Mouse (Mus musculus): ENCODE results near the gene Slc25a12. TPM values are rescaled to one million over a fixed set of nuclear protein-coding genes. Genes with fewer than 3 reads are reported as not detected.
A peak's percentile ranks its signal among the peaks of the same experiment; 100 is the strongest.

The Slc25a12 gene
- polyA plus RNA-seq, 1 experiment from 2014 or later = 44.0 TPM

DNA sequence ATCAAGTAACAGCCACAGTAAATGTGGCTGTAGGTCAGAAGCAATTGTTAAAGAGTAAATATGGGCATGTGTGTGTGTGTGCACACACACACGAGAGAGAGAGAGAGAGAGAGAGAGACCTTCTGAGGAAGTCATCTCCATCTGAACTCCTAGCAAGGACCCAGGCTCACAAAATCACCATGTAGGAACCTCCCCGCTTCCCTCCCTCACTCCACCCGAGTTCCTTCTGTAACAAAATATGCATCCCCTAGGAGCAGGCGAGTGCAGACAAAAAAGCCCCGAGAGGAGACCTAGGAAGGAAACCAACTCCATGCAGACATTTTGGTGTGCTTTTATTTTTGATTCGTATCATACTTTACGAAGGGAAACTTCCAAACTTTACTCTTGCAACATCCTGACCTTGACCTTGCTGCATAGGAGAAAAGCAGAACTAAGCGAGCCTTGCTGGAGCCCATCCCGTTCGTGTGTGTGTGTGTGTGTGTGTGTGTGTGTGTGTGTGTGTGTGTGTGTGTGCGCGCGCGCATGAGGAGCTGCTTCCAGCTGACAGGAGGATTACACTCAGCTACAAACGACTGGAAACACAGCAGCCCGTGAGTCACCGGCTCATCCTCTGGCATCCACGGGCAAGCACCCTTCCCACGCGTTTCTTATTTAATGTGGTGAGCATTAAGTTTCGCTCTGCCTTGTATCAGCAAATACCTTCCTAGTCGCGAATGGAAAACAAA, 93.4 kb downstream of the Slc25a12 start:
- Histone ChIP-seq H3K4me2 (replicated peaks) (peak overlapping the region; percentile 37), H3K4me1 (peaks cover 14% of the 10 kb centered on the region; the same call in 1 of the 2 replicates), H3K4me3 (no peak overlapping the region), H3K27me3 (no peaks in the 10 kb centered on the region), H3K36me3 (peaks cover 17% of the 10 kb centered on the region; the same call in 1 of the 2 replicates), H3K9me3 (no peaks in the 10 kb centered on the region), H3K27ac (peak overlapping the region; percentile 60; the same call in 1 of the 2 replicates), H3K9ac (no peak overlapping the region)
- no peak for ATAC-seq (ENCODE audit: insufficient number of reproducible peaks, insufficient read depth, low FRiP score, low TSS enrichment)
- 32% methylated on average over 19 of the region's 23 CpGs for WGBS

DNA sequence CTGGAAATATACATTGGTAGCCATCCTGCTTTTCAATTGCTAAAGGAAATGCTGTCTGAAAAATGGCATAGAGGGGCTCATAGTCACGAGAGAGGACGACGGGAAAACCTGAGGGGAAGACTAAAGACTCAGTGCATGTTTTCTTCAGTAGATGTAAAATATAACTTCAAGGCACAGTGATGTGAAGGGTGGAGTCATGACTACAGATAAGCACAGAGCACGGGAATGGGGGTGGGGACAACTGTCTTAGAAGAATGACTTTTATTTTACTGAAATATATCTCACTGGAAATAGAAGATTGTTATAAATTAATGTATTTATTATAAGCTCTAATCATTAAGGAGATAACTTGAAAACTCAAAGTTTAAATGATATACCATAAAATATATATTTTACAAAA, 97.5 kb downstream of the Slc25a12 start:
- ATAC-seq (ENCODE audit: insufficient number of reproducible peaks, insufficient read depth, low FRiP score, low TSS enrichment) = no peak
- 80% methylated on average over 4 of the region's 4 CpGs for WGBS
- Histone ChIP-seq H3K4me3 (no peak overlapping the region), H3K36me3 (peaks cover 24% of the 10 kb centered on the region), H3K9me3 (no peaks in the 10 kb centered on the region), H3K4me2 (replicated peaks) (no peak overlapping the region), H3K27ac (no peak overlapping the region), H3K9ac (no peak overlapping the region), H3K4me1 (peaks cover 5% of the 10 kb centered on the region; the same call in 1 of the 2 replicates), H3K27me3 (no peaks in the 10 kb centered on the region)

DNA sequence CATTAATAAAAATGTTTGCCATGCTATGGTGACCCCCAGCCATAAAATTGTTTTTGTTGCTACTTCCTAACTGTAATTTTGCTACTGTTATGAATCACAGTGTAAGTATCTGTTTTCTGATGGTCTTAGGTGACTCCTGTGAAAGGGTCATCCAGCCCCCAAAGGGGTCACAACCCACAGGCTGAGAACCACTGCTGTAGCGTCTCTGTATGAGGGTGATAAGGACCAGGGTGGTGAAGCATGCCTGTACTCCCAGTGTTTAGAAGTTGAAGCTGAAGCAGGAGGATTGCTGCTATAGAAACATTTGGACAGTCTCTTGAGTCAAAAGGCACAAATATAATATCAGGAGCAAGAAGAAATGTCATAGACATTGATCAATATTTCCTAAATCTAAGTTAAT, 98.2 kb downstream of the Slc25a12 start:
- H3K27ac ChIP-seq = no peak overlapping the region
- H3K9me3 ChIP-seq = no peaks in the 10 kb centered on the region
- H3K36me3 ChIP-seq = peaks cover 30% of the 10 kb centered on the region
- H3K4me3 ChIP-seq = no peak overlapping the region
- no peaks in the 10 kb centered on the region for H3K27me3 ChIP-seq
- H3K4me1 ChIP-seq = peaks cover 5% of the 10 kb centered on the region; the same call in 1 of the 2 replicates
- H3K4me2 ChIP-seq (replicated peaks) = no peak overlapping the region
- WGBS = 53% methylated on average over 1 of the region's 1 CpGs
- H3K9ac ChIP-seq = no peak overlapping the region
- no peak for ATAC-seq (ENCODE audit: insufficient number of reproducible peaks, insufficient read depth, low FRiP score, low TSS enrichment)

DNA sequence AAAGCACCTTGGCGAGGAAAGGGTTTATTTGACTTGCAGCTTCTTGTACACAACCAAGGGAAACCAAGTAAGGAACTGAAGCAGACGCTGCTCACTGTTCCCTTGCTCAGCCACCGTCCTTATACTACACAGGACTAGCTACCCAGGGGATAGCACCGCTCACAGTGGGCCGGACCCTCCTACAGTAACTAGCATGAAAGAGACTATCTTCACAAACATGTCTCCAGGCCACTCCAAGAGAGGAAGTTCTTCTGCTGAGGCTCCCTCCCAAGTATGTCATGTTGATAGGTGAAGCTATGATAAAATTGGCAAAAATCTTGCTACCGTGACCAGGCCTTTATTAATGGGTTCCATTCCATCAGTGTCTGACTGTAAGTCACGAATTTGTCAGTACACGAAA, 98.9 kb downstream of the Slc25a12 start:
- H3K4me2 ChIP-seq (replicated peaks) = no peak overlapping the region
- peaks cover 31% of the 10 kb centered on the region for H3K36me3 ChIP-seq
- no peak for ATAC-seq (ENCODE audit: insufficient number of reproducible peaks, insufficient read depth, low FRiP score, low TSS enrichment)
- H3K27me3 ChIP-seq = no peaks in the 10 kb centered on the region
- 90% methylated on average over 8 of the region's 8 CpGs for WGBS
- H3K4me1 ChIP-seq = peaks cover 4% of the 10 kb centered on the region; the same call in 1 of the 2 replicates
- no peak overlapping the region for H3K4me3 ChIP-seq
- H3K9me3 ChIP-seq = no peaks in the 10 kb centered on the region
- no peak overlapping the region for H3K9ac ChIP-seq
- no peak overlapping the region for H3K27ac ChIP-seq

DNA sequence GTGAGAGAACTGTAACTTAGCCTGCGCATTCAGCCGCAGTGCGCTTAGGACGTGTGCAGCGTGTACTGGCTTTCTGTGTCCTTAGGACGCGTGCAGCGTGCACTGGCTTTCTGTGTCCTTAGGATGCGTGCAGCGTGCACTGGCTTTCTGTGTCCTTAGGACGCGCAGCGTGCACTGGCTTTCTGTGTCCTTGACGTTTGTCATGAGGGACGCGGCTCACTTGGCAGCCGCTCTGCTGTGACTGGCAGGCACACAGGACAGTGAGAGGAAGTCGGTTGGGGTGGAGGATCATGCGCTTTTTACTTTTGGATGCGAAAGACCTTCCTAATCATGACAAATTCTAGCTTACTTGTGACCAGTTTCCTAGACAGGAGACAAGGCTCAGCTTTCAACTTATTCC, 103.0 kb downstream of the Slc25a12 start:
- WGBS = 93% methylated on average over 20 of the region's 20 CpGs
- Histone ChIP-seq H3K36me3 (peaks cover 57% of the 10 kb centered on the region), H3K4me3 (no peak overlapping the region), H3K27ac (no peak overlapping the region), H3K4me2 (replicated peaks) (no peak overlapping the region), H3K4me1 (no peaks in the 10 kb centered on the region), H3K9me3 (no peaks in the 10 kb centered on the region), H3K9ac (no peak overlapping the region), H3K27me3 (no peaks in the 10 kb centered on the region)
- ATAC-seq (ENCODE audit: insufficient number of reproducible peaks, insufficient read depth, low FRiP score, low TSS enrichment) = no peak

DNA sequence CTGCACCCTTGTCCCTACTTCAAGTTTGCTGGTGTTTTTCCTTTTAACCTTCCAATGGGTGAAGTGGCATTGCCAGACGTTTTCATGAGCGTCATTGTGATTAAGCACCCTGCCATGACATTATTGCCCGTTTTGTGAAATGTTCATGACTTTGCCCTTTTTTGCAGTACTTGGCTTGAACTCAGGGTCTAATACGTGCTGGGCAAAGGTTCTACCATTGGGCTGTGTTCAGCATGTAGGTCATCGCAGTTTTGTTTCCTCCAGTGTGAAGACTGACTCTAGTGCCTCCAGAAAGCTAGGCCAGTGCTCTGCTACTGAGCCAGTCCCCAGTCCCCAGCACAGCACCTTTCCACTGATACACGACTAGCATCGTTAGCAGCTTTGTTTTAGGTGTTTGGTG, 111.0 kb downstream of the Slc25a12 start:
- 93% methylated on average over 7 of the region's 7 CpGs for WGBS
- peaks cover 70% of the 10 kb centered on the region for H3K36me3 ChIP-seq
- ATAC-seq (ENCODE audit: insufficient number of reproducible peaks, insufficient read depth, low FRiP score, low TSS enrichment) = no peak
- H3K4me2 ChIP-seq (replicated peaks) = no peak overlapping the region
- H3K9me3 ChIP-seq = no peaks in the 10 kb centered on the region
- no peak overlapping the region for H3K9ac ChIP-seq
- H3K27ac ChIP-seq = no peak overlapping the region
- no peak overlapping the region for H3K4me3 ChIP-seq
- no peaks in the 10 kb centered on the region for H3K27me3 ChIP-seq
- no peaks in the 10 kb centered on the region for H3K4me1 ChIP-seq

DNA sequence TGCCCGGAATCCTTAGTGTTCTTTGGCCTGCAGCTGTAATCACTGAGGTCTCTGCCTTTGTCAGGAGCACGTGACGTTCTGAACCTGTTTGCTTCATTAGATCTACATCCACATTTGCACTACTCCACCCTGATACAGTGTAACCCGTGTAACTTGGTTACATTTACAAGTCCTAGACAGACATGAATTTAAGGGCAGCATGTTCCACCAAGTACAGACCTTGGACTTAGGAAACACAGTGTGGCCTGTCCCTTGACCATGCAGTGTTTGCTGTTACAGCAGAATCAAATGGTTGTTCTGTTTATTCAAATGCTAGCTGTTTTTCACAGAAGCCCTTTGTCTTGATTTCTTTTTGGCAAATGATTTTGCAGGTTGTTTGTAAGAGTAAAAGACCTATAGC, 112.7 kb downstream of the Slc25a12 start:
- peaks cover 73% of the 10 kb centered on the region for H3K36me3 ChIP-seq
- H3K9me3 ChIP-seq = no peaks in the 10 kb centered on the region
- H3K4me1 ChIP-seq = no peaks in the 10 kb centered on the region
- H3K9ac ChIP-seq = no peak overlapping the region
- H3K4me2 ChIP-seq (replicated peaks) = no peak overlapping the region
- no peak overlapping the region for H3K4me3 ChIP-seq
- H3K27ac ChIP-seq = no peak overlapping the region
- ATAC-seq (ENCODE audit: insufficient number of reproducible peaks, insufficient read depth, low FRiP score, low TSS enrichment) = no peak
- no peaks in the 10 kb centered on the region for H3K27me3 ChIP-seq
- WGBS = 77% methylated on average over 4 of the region's 4 CpGs

DNA sequence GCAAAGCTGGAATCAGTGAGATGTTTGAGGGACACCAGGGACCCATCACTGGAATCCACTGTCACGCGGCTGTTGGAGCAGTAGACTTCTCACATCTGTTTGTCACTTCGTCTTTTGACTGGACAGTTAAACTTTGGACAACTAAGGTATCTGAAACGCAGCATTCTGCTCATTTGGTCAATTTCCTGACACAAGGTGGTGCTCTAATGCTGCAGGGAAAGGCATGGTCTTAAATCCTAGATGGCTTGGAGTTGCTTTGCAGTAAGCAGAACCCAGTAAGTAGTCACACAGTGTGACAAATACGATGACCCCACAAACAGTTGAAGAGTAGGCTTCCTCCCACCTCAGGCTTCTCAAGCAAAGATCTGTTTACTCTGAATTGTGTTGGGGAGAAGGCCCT, 116.7 kb downstream of the Slc25a12 start:
- no peaks in the 10 kb centered on the region for H3K27me3 ChIP-seq
- no peak overlapping the region for H3K27ac ChIP-seq
- H3K4me2 ChIP-seq (replicated peaks) = no peak overlapping the region
- peaks cover 48% of the 10 kb centered on the region for H3K36me3 ChIP-seq
- H3K4me1 ChIP-seq = no peaks in the 10 kb centered on the region
- 70% methylated on average over 5 of the region's 5 CpGs for WGBS
- H3K9ac ChIP-seq = no peak overlapping the region
- H3K9me3 ChIP-seq = no peaks in the 10 kb centered on the region
- H3K4me3 ChIP-seq = no peak overlapping the region
- ATAC-seq (ENCODE audit: insufficient number of reproducible peaks, insufficient read depth, low FRiP score, low TSS enrichment) = no peak

DNA sequence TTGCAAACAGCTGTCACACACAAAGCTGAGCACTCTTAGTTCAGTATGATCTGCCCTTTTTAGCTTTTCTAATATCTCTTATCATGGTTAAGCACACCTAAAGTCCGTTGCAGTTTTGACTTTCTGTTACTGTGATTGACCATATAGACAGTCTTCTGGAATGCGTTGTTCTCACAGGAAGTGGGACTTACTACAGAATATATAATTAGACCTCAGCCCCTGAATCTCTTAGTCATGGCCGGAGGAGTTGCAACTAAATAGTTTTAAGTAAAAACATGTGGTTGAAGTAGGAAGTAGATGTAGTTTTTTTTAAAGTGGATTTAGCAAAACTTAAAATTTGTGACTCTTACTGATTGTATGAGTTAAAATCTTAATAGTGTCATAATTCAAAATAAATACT, 119.5 kb downstream of the Slc25a12 start:
- Histone ChIP-seq H3K9ac (no peak overlapping the region), H3K4me3 (no peak overlapping the region), H3K27ac (no peak overlapping the region), H3K4me1 (no peaks in the 10 kb centered on the region), H3K9me3 (no peaks in the 10 kb centered on the region), H3K27me3 (no peaks in the 10 kb centered on the region), H3K36me3 (peaks cover 44% of the 10 kb centered on the region), H3K4me2 (replicated peaks) (no peak overlapping the region)
- 43% methylated on average over 3 of the region's 3 CpGs for WGBS
- no peak for ATAC-seq (ENCODE audit: insufficient number of reproducible peaks, insufficient read depth, low FRiP score, low TSS enrichment)

DNA sequence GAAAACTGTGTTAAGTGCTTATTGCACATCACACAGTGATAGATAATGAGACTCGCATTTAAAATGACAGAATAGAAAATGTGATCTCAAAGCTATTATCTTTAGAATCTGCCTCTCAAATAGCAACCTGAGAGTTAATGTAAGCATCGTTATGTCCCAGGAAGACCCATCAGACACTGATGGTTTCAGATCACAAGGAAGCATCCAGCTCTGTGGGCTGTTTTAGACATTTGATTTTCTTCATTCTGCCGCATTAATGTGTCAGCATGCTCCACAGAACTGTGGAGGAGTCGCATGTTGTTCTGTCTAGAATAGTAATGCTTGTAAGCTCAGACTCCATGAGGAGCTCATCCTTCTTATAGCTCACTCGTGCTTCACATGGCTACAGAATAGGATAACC, 121.5 kb downstream of the Slc25a12 start:
- peaks cover 34% of the 10 kb centered on the region for H3K36me3 ChIP-seq
- no peaks in the 10 kb centered on the region for H3K9me3 ChIP-seq
- no peak overlapping the region for H3K4me2 ChIP-seq (replicated peaks)
- H3K4me3 ChIP-seq = no peak overlapping the region
- H3K4me1 ChIP-seq = no peaks in the 10 kb centered on the region
- no peak for ATAC-seq (ENCODE audit: insufficient number of reproducible peaks, insufficient read depth, low FRiP score, low TSS enrichment)
- no peaks in the 10 kb centered on the region for H3K27me3 ChIP-seq
- H3K27ac ChIP-seq = no peak overlapping the region
- H3K9ac ChIP-seq = no peak overlapping the region
- WGBS = 87% methylated on average over 5 of the region's 5 CpGs

DNA sequence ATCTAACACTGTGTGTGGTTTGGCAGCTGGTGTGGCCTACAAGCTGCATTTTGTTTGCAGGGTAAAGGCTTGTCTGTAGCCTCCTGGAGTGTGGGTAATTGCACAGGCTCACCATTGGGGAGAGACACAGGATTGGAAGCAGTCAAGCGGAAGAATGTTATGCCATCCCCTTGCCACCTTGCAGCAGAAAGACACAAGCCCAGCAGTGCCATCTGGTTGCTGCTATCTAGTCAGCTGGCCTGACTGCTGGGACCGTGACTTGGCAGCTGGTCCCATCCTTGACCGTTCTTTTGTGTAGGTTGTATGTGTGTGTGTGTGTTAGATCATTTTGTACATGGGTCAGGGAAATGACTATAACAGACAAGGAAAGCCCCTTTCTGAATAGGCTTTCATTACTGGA, 122.1 kb downstream of the Slc25a12 start:
- H3K27ac ChIP-seq = no peak overlapping the region
- H3K27me3 ChIP-seq = no peaks in the 10 kb centered on the region
- no peak overlapping the region for H3K9ac ChIP-seq
- H3K4me3 ChIP-seq = no peak overlapping the region
- 80% methylated on average over 3 of the region's 3 CpGs for WGBS
- H3K36me3 ChIP-seq = peaks cover 32% of the 10 kb centered on the region
- no peak overlapping the region for H3K4me2 ChIP-seq (replicated peaks)
- no peaks in the 10 kb centered on the region for H3K4me1 ChIP-seq
- H3K9me3 ChIP-seq = no peaks in the 10 kb centered on the region
- no peak for ATAC-seq (ENCODE audit: insufficient number of reproducible peaks, insufficient read depth, low FRiP score, low TSS enrichment)

DNA sequence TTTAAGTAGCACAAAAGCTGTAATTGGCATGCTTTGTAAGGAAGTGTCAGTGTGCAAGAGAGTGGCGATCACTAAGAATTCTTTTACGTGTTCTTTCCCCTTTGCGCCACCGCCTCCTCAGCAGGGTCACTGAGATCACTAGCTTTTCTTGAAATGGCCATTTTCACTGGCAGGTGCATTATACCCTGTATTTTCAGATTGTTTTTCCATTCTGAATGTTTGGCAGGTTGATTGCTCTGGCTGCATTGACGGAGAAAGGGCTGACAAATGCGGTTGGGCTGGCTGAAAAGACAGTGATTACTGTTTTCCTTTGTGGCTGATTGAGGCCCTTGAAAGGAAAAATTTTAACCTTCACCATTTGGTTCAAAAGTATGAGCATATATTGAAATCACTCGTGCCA, 122.7 kb downstream of the Slc25a12 start:
- Histone ChIP-seq H3K9me3 (no peaks in the 10 kb centered on the region), H3K36me3 (peaks cover 30% of the 10 kb centered on the region), H3K4me2 (replicated peaks) (no peak overlapping the region), H3K4me3 (no peak overlapping the region), H3K4me1 (no peaks in the 10 kb centered on the region), H3K27ac (no peak overlapping the region), H3K27me3 (no peaks in the 10 kb centered on the region), H3K9ac (no peak overlapping the region)
- 75% methylated on average over 7 of the region's 7 CpGs for WGBS
- ATAC-seq (ENCODE audit: insufficient number of reproducible peaks, insufficient read depth, low FRiP score, low TSS enrichment) = no peak

Data from embryonic facial prominence, embryonic 12.5 days (tissue).